Mouse (Mus musculus) intestine, embryonic 16.5 days (tissue): ENCODE measurements around the gene Nfix. TPM values are rescaled to one million over a fixed set of nuclear protein-coding genes. Genes with fewer than 3 reads are reported as not detected.
A peak's percentile ranks its signal among the peaks of the same experiment; 100 is the strongest.

Source experiments
- ATAC-seq: fragments of 200-750 bp; cut with Nextera tagmentation; 2 replicates; pipeline ENCODE4 v1.8.0; 2017; ENCODE audit warnings: moderate TSS enrichment, moderate library complexity
- H3K27ac ChIP-seq: fragments of 300-500 bp; sonication (generic); 2 replicates; pipeline ENCODE4 v1.5.1; 2014; ENCODE audit warnings: mild to moderate bottlenecking, low read length
- H3K27me3 ChIP-seq: fragments of 300-500 bp; sonication (generic); replicated peaks from 2 replicates; pipeline ENCODE4 v1.6.1; 2014; ENCODE audit warnings: low read length, control low read depth, mixed read lengths; ENCODE audit not compliant: control insufficient read depth, insufficient read depth
- H3K36me3 ChIP-seq: fragments of 300-500 bp; sonication (generic); 2 replicates; pipeline ENCODE4 v1.6.1; 2014; ENCODE audit warnings: low read length, control low read depth; ENCODE audit not compliant: control insufficient read depth, insufficient read depth
- H3K4me1 ChIP-seq: fragments of 300-500 bp; sonication (generic); 2 replicates; pipeline ENCODE4 v1.6.1; 2014; ENCODE audit warnings: low read length, control low read depth, mixed read lengths; ENCODE audit not compliant: control insufficient read depth, insufficient read depth
- H3K4me2 ChIP-seq: fragments of 300-500 bp; sonication (generic); 2 replicates; pipeline ENCODE4 v1.6.1; 2014; ENCODE audit warnings: low read depth, low read length, control low read depth
- H3K4me3 ChIP-seq: fragments of 300-500 bp; sonication (generic); 2 replicates; pipeline ENCODE4 v1.5.1; 2014; ENCODE audit warnings: mild to moderate bottlenecking, low read length
- H3K9ac ChIP-seq: fragments of 300-500 bp; sonication (generic); 2 replicates; pipeline ENCODE4 v1.6.1; 2014; ENCODE audit warnings: low read depth, low read length
- H3K9me3 ChIP-seq: fragments of 300-500 bp; sonication (generic); 2 replicates; pipeline ENCODE4 v1.6.1; 2016; ENCODE audit warnings: low read length, control low read depth; ENCODE audit not compliant: control insufficient read depth
- WGBS: fragments of 180-500 bp; shearing (Covaris S2); extraction: QIAGEN DNeasy Blood & Tissue Kit; methylation state at CpG from one replicate; pipeline ENCODE4 v1.1.7; 2014; 5-methylcytosine and 5-hydroxymethylcytosine counted together
- polyA plus RNA-seq: library from polyadenylated mRNA; unstranded; fragments of >200 nt; fragmentation: Nextera tagmentation; extraction: Ambion mirVana; gene quantifications from 2 replicates; pipeline ENCODE4 v1.2.1, GENCODE M21; 2015

The Nfix gene
- polyA plus RNA-seq, 1 experiment from 2014 or later, result 9.7 TPM

- 80% methylated on average over 5 of the region's 5 CpGs for WGBS
- Histone ChIP-seq H3K4me1 (peaks cover 27% of the 10 kb centered on the region), H3K9ac (no peak overlapping the region), H3K9me3 (no peaks in the 10 kb centered on the region), H3K27me3 (peaks cover 32% of the 10 kb centered on the region), H3K4me3 (no peak overlapping the region), H3K4me2 (no peak overlapping the region), H3K36me3 (no peaks in the 10 kb centered on the region; the same call in 1 of the 2 replicates), H3K27ac (no peak overlapping the region)
- ATAC-seq, result no peak
Observed at GRCm38 (mm10) chr8:84718959-84719690, 81.0 kb downstream of the Nfix start.

GRCm38 (mm10) chr8:84718476-84718875 lies 81.7 kb downstream of the Nfix start:
- Histone ChIP-seq H3K36me3 (no peaks in the 10 kb centered on the region; the same call in 1 of the 2 replicates), H3K4me1 (peaks cover 25% of the 10 kb centered on the region), H3K27me3 (peaks cover 32% of the 10 kb centered on the region), H3K27ac (no peak overlapping the region), H3K4me3 (no peak overlapping the region), H3K4me2 (no peak overlapping the region), H3K9me3 (no peaks in the 10 kb centered on the region), H3K9ac (no peak overlapping the region)
- 86% methylated on average over 5 of the region's 5 CpGs for WGBS
- no peak for ATAC-seq

DNA sequence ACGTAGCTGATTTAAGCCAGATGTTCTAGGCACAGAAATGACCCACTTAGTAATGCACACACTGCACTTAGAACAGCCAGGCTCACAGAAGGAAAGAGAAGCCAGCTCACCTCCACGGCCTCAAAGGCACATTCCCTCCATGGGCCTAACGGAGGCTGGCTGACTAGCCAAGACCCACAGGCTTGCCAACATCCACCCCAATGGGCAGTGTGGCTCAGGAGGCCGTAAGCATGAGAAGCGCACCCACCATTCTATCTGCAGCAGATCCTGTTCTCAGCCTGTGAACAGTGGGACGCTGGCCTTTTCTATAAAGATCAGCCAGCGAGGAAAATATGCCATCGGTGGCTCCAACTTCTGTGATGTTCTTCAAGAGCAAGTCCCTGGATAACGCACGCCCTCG lies 83.4 kb downstream of the Nfix start:
- Histone ChIP-seq H3K36me3 (no peaks in the 10 kb centered on the region; the same call in 1 of the 2 replicates), H3K27ac (no peak overlapping the region), H3K9me3 (no peaks in the 10 kb centered on the region), H3K4me1 (peaks cover 22% of the 10 kb centered on the region), H3K9ac (no peak overlapping the region), H3K4me2 (no peak overlapping the region), H3K27me3 (peaks cover 32% of the 10 kb centered on the region), H3K4me3 (no peak overlapping the region)
- WGBS, result 84% methylated on average over 11 of the region's 11 CpGs
- ATAC-seq, result no peak

- no peaks in the 10 kb centered on the region; the same call in 1 of the 2 replicates for H3K36me3 ChIP-seq
- H3K27ac ChIP-seq, result no peak overlapping the region
- no peak for ATAC-seq
- no peaks in the 10 kb centered on the region for H3K9me3 ChIP-seq
- peaks cover 32% of the 10 kb centered on the region for H3K27me3 ChIP-seq
- H3K4me2 ChIP-seq, result no peak overlapping the region
- 23% methylated on average over 26 of the region's 27 CpGs for WGBS
- H3K9ac ChIP-seq, result peak overlapping the region; percentile 22; the same call in 1 of the 2 replicates
- H3K4me3 ChIP-seq, result no peak overlapping the region
- peaks cover 16% of the 10 kb centered on the region for H3K4me1 ChIP-seq
Observed at GRCm38 (mm10) chr8:84715893-84716468, 84.2 kb downstream of the Nfix start.

DNA sequence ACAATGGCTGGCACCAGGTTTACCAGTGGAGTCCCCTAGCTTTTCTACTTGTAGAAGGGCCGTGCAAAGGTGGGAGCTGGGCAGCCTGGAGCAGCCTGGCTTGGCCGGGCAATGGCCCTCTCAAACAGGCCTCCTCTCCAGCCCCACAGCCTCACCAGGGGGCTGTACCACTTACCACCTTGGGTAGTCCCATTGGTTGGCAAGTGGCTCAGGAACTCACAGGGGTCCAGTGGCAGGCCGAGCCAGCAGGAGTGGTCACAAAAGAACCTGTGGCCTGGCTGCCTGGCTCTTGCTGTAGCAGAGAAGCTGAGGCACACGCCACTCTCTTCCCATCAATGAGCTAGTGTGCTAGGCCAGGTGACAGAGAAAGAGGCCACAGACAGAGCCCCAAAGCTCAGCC lies 86.0 kb downstream of the Nfix start:
- no peak for ATAC-seq
- WGBS, result 78% methylated on average over 4 of the region's 4 CpGs
- Histone ChIP-seq H3K9me3 (no peaks in the 10 kb centered on the region), H3K4me2 (no peak overlapping the region), H3K4me3 (no peak overlapping the region), H3K4me1 (peaks cover 18% of the 10 kb centered on the region), H3K27ac (no peak overlapping the region), H3K36me3 (no peaks in the 10 kb centered on the region; the same call in 1 of the 2 replicates), H3K9ac (no peak overlapping the region), H3K27me3 (peaks cover 32% of the 10 kb centered on the region)

GRCm38 (mm10) chr8:84713381-84713780 lies 86.8 kb downstream of the Nfix start:
- no peaks in the 10 kb centered on the region; the same call in 1 of the 2 replicates for H3K36me3 ChIP-seq
- 52% methylated on average over 4 of the region's 4 CpGs for WGBS
- H3K4me3 ChIP-seq, result no peak overlapping the region
- peak overlapping the region; percentile 82 for H3K27ac ChIP-seq
- H3K4me2 ChIP-seq, result no peak overlapping the region
- no peak for ATAC-seq
- H3K4me1 ChIP-seq, result peaks cover 23% of the 10 kb centered on the region
- H3K9ac ChIP-seq, result 0 out of 2 replicates have a peak overlapping the region, but pooled peaks have one; percentile 30
- H3K9me3 ChIP-seq, result no peaks in the 10 kb centered on the region
- peaks cover 30% of the 10 kb centered on the region for H3K27me3 ChIP-seq

DNA sequence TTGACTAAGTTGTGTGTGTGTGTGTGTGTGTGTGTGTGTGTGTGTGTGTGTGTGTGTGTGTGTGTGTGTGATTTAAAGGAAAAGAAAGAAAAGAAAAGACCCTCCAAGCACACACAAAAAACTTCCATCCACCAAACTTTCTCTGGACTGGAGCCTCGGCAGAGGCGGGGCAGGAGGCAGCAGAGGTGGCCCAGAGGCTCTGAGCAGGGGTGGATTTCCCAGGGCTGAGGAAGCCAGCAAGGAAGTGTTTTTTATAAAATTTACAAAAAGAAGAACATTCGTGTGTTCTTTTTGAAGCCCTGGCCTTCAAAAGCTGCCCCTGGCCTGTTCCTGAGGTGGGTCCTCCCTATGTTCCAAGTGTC lies 87.4 kb downstream of the Nfix start:
- Histone ChIP-seq H3K9me3 (no peaks in the 10 kb centered on the region), H3K4me3 (no peak overlapping the region), H3K9ac (0 out of 2 replicates have a peak overlapping the region, but pooled peaks have one; percentile 14), H3K27me3 (peaks cover 33% of the 10 kb centered on the region), H3K4me2 (no peak overlapping the region), H3K4me1 (peaks cover 28% of the 10 kb centered on the region), H3K27ac (peak overlapping the region; percentile 82), H3K36me3 (peaks cover 3% of the 10 kb centered on the region; the same call in 1 of the 2 replicates)
- WGBS, result 23% methylated on average over 3 of the region's 3 CpGs
- ATAC-seq, result peak; percentile 40; the same call in 1 of the 2 replicates

- 0 out of 2 replicates have a peak, but pooled peaks cover 3% of the 10 kb centered on the region for H3K36me3 ChIP-seq
- no peak overlapping the region for H3K4me2 ChIP-seq
- peak; percentile 60 for ATAC-seq
- H3K27me3 ChIP-seq, result peaks cover 36% of the 10 kb centered on the region
- H3K9ac ChIP-seq, result 0 out of 2 replicates have a peak overlapping the region, but pooled peaks have one; percentile 6
- H3K9me3 ChIP-seq, result no peaks in the 10 kb centered on the region
- peaks cover 33% of the 10 kb centered on the region for H3K4me1 ChIP-seq
- no peak overlapping the region for H3K4me3 ChIP-seq
- peak overlapping the region; percentile 75 for H3K27ac ChIP-seq
- WGBS, result 20% methylated on average over 11 of the region's 11 CpGs
Observed at GRCm38 (mm10) chr8:84711933-84712758, 88.0 kb downstream of the Nfix start.

DNA sequence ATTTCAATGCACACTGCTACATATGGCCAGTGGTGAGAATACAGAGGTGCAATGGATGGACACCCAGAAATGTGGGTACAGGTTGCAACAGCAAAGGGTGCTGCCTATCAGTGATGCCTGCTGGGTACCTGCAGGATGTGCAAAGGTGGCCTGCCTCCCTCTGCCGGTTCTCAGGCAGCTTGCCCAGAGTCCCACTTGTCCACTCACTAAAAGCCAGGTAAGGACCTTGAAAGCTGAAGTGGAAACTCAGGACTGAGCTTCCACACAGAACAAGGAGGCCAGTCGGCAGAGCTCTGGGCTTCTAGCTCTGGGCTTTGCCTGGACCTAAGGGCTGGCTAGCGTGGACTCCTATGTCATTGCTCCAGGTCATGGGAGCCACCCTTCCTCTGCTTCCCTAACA lies 88.8 kb downstream of the Nfix start:
- no peak overlapping the region for H3K4me2 ChIP-seq
- no peak overlapping the region for H3K9ac ChIP-seq
- H3K4me3 ChIP-seq, result no peak overlapping the region
- WGBS, result 54% methylated on average over 3 of the region's 3 CpGs
- H3K27me3 ChIP-seq, result peaks cover 37% of the 10 kb centered on the region
- H3K27ac ChIP-seq, result peak overlapping the region; percentile 75; the same call in 1 of the 2 replicates
- ATAC-seq, result no peak
- peaks cover 41% of the 10 kb centered on the region for H3K4me1 ChIP-seq
- H3K36me3 ChIP-seq, result 0 out of 2 replicates have a peak, but pooled peaks cover 3% of the 10 kb centered on the region
- H3K9me3 ChIP-seq, result no peaks in the 10 kb centered on the region
